Mouse (Mus musculus) E14TG2a.4 (cell line): Measurements from ENCODE around the gene Rsph3a.

Source experiments
- CTCF ChIP-seq: conservative IDR thresholded peaks from 2 replicates; pipeline ENCODE4 v1.5.1; 2014; ENCODE audit warnings: low read length
- NANOG ChIP-seq: IDR thresholded peaks from 2 replicates; pipeline ENCODE4 v1.6.1; 2014; ENCODE audit warnings: borderline replicate concordance, low read length, mixed read lengths
- POU5F1 ChIP-seq: IDR thresholded peaks from 2 replicates; pipeline ENCODE4 v1.6.1; 2014; ENCODE audit warnings: low read length, borderline replicate concordance

DNA sequence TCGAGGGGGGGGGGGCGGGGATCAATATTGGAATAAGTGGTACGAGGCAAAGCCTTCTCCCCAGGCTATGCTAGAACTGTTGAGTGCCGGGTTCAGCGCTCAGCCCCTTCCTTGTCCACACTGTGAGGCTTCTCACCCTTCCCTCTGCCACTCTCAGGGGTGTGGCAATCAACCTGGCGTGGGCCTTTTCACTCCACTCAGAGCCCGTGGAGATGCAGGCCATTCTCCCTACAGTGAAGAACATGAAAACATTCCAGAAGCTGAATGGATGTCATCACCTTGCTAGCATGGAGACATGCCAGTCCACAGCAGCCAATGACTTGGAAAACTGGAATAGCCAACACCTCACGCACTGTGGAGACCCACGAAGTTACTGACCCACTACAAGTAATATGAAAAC is 29.6 kb upstream of the Rsph3a start:
- no peak for TF ChIP-seq CTCF
- TF ChIP-seq NANOG = no peak
- TF ChIP-seq POU5F1 = no peak
